Mouse (Mus musculus) hindbrain, embryonic 10.5 days (tissue): ENCODE measurements around the gene Rai2. TPM values are rescaled to one million over a fixed set of nuclear protein-coding genes. Genes with fewer than 3 reads are reported as not detected.

ENCODE experiments used
- DNase-seq: peaks from one replicate; pipeline ENCODE4 v3.0.0-alpha.2; 2017; ENCODE audit warnings: low spot score
- H3K27ac ChIP-seq: fragments of 300-500 bp; sonication (generic); 2 replicates; pipeline ENCODE4 v1.5.1; 2016; ENCODE audit warnings: mild to moderate bottlenecking, moderate library complexity
- H3K27me3 ChIP-seq: fragments of 300-500 bp; sonication (generic); 2 replicates; pipeline ENCODE4 v1.6.1; 2016; ENCODE audit warnings: mild to moderate bottlenecking; ENCODE audit not compliant: poor library complexity, insufficient read depth, severe bottlenecking
- H3K36me3 ChIP-seq: fragments of 300-500 bp; sonication (generic); 2 replicates; pipeline ENCODE4 v1.6.1; 2016; ENCODE audit warnings: mild to moderate bottlenecking, moderate library complexity
- H3K4me1 ChIP-seq: fragments of 300-500 bp; sonication (generic); replicated peaks from 2 replicates; pipeline ENCODE4 v1.6.1; 2016; ENCODE audit warnings: mild to moderate bottlenecking
- H3K4me3 ChIP-seq: fragments of 300-500 bp; sonication (generic); 2 replicates; pipeline ENCODE4 v1.5.1; 2016; ENCODE audit warnings: mild to moderate bottlenecking, moderate library complexity
- H3K9me3 ChIP-seq: fragments of 300-500 bp; sonication (generic); 2 replicates; pipeline ENCODE4 v1.6.1; 2016; ENCODE audit warnings: mild to moderate bottlenecking, moderate library complexity
- WGBS: fragments of 180-500 bp; shearing (Covaris S2); methylation state at CpG from one replicate; pipeline ENCODE4 v1.1.7; 2016; 5-methylcytosine and 5-hydroxymethylcytosine counted together
- polyA plus RNA-seq: library from polyadenylated mRNA; unstranded; fragments of >200 nt; fragmentation: Nextera tagmentation; extraction: Ambion mirVana; gene quantifications from 2 replicates; pipeline ENCODE4 v1.2.1, GENCODE M21; 2016

Gene Rai2
- polyA plus RNA-seq, result 3.3 and 8.4 TPM in 2 replicates

- peak within 1 kb of the TSS; percentile 65 for H3K4me3 ChIP-seq
- WGBS, result 22% methylated on average over 63 of the region's 79 CpGs
- H3K36me3 ChIP-seq, result no peaks in the 10 kb centered on the region
- H3K27me3 ChIP-seq, result peaks cover 78% of the 10 kb centered on the region
- peaks cover 3% of the 10 kb centered on the region; the same call in 1 of the 2 replicates for H3K4me1 ChIP-seq
- H3K27ac ChIP-seq, result peak within 1 kb of the TSS; percentile 81
- peak; percentile 36 for DNase-seq
- H3K9me3 ChIP-seq, result no peaks in the 10 kb centered on the region
Observed at GRCm38 (mm10) chrX:161716865-161717763, at the start of gene Rai2. Gene Rai2, plus strand, starts transcription at chrX:161717069.

- no peak overlapping the region for H3K4me3 ChIP-seq
- 79% methylated on average over 3 of the region's 3 CpGs for WGBS
- H3K27me3 ChIP-seq, result peaks cover 71% of the 10 kb centered on the region
- no peak for DNase-seq
- H3K4me1 ChIP-seq, result no peaks in the 10 kb centered on the region
- H3K36me3 ChIP-seq, result no peaks in the 10 kb centered on the region
- no peaks in the 10 kb centered on the region for H3K9me3 ChIP-seq
- H3K27ac ChIP-seq, result no peak overlapping the region
Observed at GRCm38 (mm10) chrX:161689336-161689735, 27.5 kb upstream of the Rai2 start.

GRCm38 (mm10) chrX:161716503-161716864 is 385 bp upstream of the Rai2 start:
- WGBS, result 20% methylated on average over 9 of the region's 9 CpGs
- Histone ChIP-seq H3K36me3 (no peaks in the 10 kb centered on the region), H3K27me3 (peaks cover 71% of the 10 kb centered on the region), H3K4me1 (peaks cover 3% of the 10 kb centered on the region; the same call in 1 of the 2 replicates), H3K27ac (no peak overlapping the region), H3K9me3 (no peaks in the 10 kb centered on the region), H3K4me3 (peak overlapping the region; percentile 65)
- no peak for DNase-seq

GRCm38 (mm10) chrX:161717764-161718382 is 1.0 kb downstream of the Rai2 start:
- DNase-seq, result peak; percentile 35
- H3K36me3 ChIP-seq, result no peaks in the 10 kb centered on the region
- peak overlapping the region; percentile 65 for H3K4me3 ChIP-seq
- H3K27me3 ChIP-seq, result peaks cover 84% of the 10 kb centered on the region
- H3K9me3 ChIP-seq, result no peaks in the 10 kb centered on the region
- 18% methylated on average over 26 of the region's 26 CpGs for WGBS
- H3K4me1 ChIP-seq, result peaks cover 3% of the 10 kb centered on the region; the same call in 1 of the 2 replicates
- H3K27ac ChIP-seq, result peak overlapping the region; percentile 81

GRCm38 (mm10) chrX:161718548-161718947 is 1.7 kb downstream of the Rai2 start:
- 24% methylated on average over 11 of the region's 11 CpGs for WGBS
- no peaks in the 10 kb centered on the region for H3K36me3 ChIP-seq
- peak overlapping the region; percentile 65 for H3K4me3 ChIP-seq
- no peak overlapping the region; the same call in 1 of the 2 replicates for H3K27ac ChIP-seq
- H3K27me3 ChIP-seq, result peaks cover 89% of the 10 kb centered on the region
- DNase-seq, result no peak
- peaks cover 10% of the 10 kb centered on the region for H3K4me1 ChIP-seq
- no peaks in the 10 kb centered on the region for H3K9me3 ChIP-seq

GRCm38 (mm10) chrX:161721082-161721481 is 4.2 kb downstream of the Rai2 start:
- peaks cover 11% of the 10 kb centered on the region for H3K4me1 ChIP-seq
- no peak for DNase-seq
- WGBS, result 67% methylated on average over 4 of the region's 4 CpGs
- peaks cover 98% of the 10 kb centered on the region for H3K27me3 ChIP-seq
- no peaks in the 10 kb centered on the region for H3K36me3 ChIP-seq
- H3K9me3 ChIP-seq, result no peaks in the 10 kb centered on the region
- no peak overlapping the region for H3K4me3 ChIP-seq
- H3K27ac ChIP-seq, result no peak overlapping the region

- no peak overlapping the region for H3K4me3 ChIP-seq
- H3K27me3 ChIP-seq, result peaks cover 95% of the 10 kb centered on the region
- no peak overlapping the region; the same call in 1 of the 2 replicates for H3K27ac ChIP-seq
- no peaks in the 10 kb centered on the region for H3K36me3 ChIP-seq
- DNase-seq, result no peak
- H3K4me1 ChIP-seq, result peaks cover 11% of the 10 kb centered on the region
- no peaks in the 10 kb centered on the region for H3K9me3 ChIP-seq
- 24% methylated on average over 9 of the region's 9 CpGs for WGBS
Observed at GRCm38 (mm10) chrX:161723391-161723808, 6.5 kb downstream of the Rai2 start.

- Histone ChIP-seq H3K27ac (no peak overlapping the region), H3K36me3 (no peaks in the 10 kb centered on the region), H3K4me3 (no peak overlapping the region), H3K9me3 (no peaks in the 10 kb centered on the region), H3K4me1 (peaks cover 8% of the 10 kb centered on the region), H3K27me3 (peaks cover 95% of the 10 kb centered on the region)
- no peak for DNase-seq
- WGBS, result 81% methylated on average over 1 of the region's 1 CpGs
Observed at GRCm38 (mm10) chrX:161726257-161726656, 9.4 kb downstream of the Rai2 start.

- Histone ChIP-seq H3K9me3 (no peaks in the 10 kb centered on the region), H3K27me3 (peaks cover 96% of the 10 kb centered on the region), H3K27ac (no peak overlapping the region), H3K4me3 (no peak overlapping the region), H3K36me3 (no peaks in the 10 kb centered on the region), H3K4me1 (peaks cover 1% of the 10 kb centered on the region)
- 75% methylated on average over 4 of the region's 4 CpGs for WGBS
- no peak for DNase-seq
Observed at GRCm38 (mm10) chrX:161728507-161728906, 11.6 kb downstream of the Rai2 start.

- H3K27me3 ChIP-seq, result peaks cover 97% of the 10 kb centered on the region
- no peak overlapping the region for H3K4me3 ChIP-seq
- no peaks in the 10 kb centered on the region; the same call in 1 of the 2 replicates for H3K4me1 ChIP-seq
- H3K36me3 ChIP-seq, result no peaks in the 10 kb centered on the region
- H3K9me3 ChIP-seq, result no peaks in the 10 kb centered on the region
- DNase-seq, result no peak
- H3K27ac ChIP-seq, result no peak overlapping the region
Observed at GRCm38 (mm10) chrX:161730026-161730425, 13.2 kb downstream of the Rai2 start.

- DNase-seq, result no peak
- 89% methylated on average over 3 of the region's 3 CpGs for WGBS
- Histone ChIP-seq H3K4me1 (no peaks in the 10 kb centered on the region; the same call in 1 of the 2 replicates), H3K27ac (no peak overlapping the region), H3K9me3 (no peaks in the 10 kb centered on the region), H3K27me3 (peaks cover 96% of the 10 kb centered on the region), H3K4me3 (no peak overlapping the region), H3K36me3 (no peaks in the 10 kb centered on the region)
Observed at GRCm38 (mm10) chrX:161731859-161732258, 15.0 kb downstream of the Rai2 start.

- no peak overlapping the region for H3K27ac ChIP-seq
- no peak for DNase-seq
- H3K4me3 ChIP-seq, result no peak overlapping the region
- no peaks in the 10 kb centered on the region for H3K9me3 ChIP-seq
- H3K4me1 ChIP-seq, result no peaks in the 10 kb centered on the region; the same call in 1 of the 2 replicates
- H3K27me3 ChIP-seq, result peaks cover 99% of the 10 kb centered on the region
- H3K36me3 ChIP-seq, result no peaks in the 10 kb centered on the region
- WGBS, result 86% methylated on average over 12 of the region's 12 CpGs
Observed at GRCm38 (mm10) chrX:161733581-161734309, 16.9 kb downstream of the Rai2 start.
